Mouse (Mus musculus) heart, embryonic 13.5 days (tissue): ENCODE measurements around the gene Tnp1. TPM values are rescaled to one million over a fixed set of nuclear protein-coding genes. Genes with fewer than 3 reads are reported as not detected.

Source experiments
- ATAC-seq: fragments of 200-750 bp; cut with Nextera tagmentation; 2 replicates; pipeline ENCODE4 v1.8.0; 2017; ENCODE audit warnings: moderate TSS enrichment; ENCODE audit not compliant: insufficient number of reproducible peaks, low FRiP score, low TSS enrichment; ENCODE audit errors: extremely low read depth
- H3K27ac ChIP-seq: fragments of 300-500 bp; sonication (generic); replicated peaks from 2 replicates; pipeline ENCODE4 v1.5.1; 2015; ENCODE audit warnings: moderate library complexity, mild to moderate bottlenecking, inconsistent platforms
- H3K27me3 ChIP-seq: fragments of 300-500 bp; sonication (generic); replicated peaks from 2 replicates; pipeline ENCODE4 v1.6.1; 2015; ENCODE audit warnings: mild to moderate bottlenecking, inconsistent platforms
- H3K36me3 ChIP-seq: fragments of 300-500 bp; sonication (generic); 2 replicates; pipeline ENCODE4 v1.6.1; 2015; ENCODE audit warnings: mild to moderate bottlenecking, inconsistent platforms
- H3K4me1 ChIP-seq: fragments of 300-500 bp; sonication (generic); 2 replicates; pipeline ENCODE4 v1.6.1; 2015; ENCODE audit warnings: inconsistent platforms
- H3K4me2 ChIP-seq: fragments of 300-500 bp; sonication (generic); 2 replicates; pipeline ENCODE4 v1.6.1; 2015; ENCODE audit warnings: inconsistent platforms, mild to moderate bottlenecking, moderate library complexity
- H3K4me3 ChIP-seq: fragments of 300-500 bp; sonication (generic); 2 replicates; pipeline ENCODE4 v1.5.1; 2015; ENCODE audit warnings: moderate library complexity, mild to moderate bottlenecking, inconsistent platforms
- H3K9ac ChIP-seq: fragments of 300-500 bp; sonication (generic); 2 replicates; pipeline ENCODE4 v1.6.1; 2015; ENCODE audit warnings: inconsistent platforms, mild to moderate bottlenecking, moderate library complexity
- H3K9me3 ChIP-seq: fragments of 300-500 bp; sonication (generic); 2 replicates; pipeline ENCODE4 v1.6.1; 2016; ENCODE audit warnings: inconsistent platforms
- WGBS: fragments of 180-500 bp; shearing (Covaris S2); methylation state at CpG from one replicate; pipeline ENCODE4 v1.1.7; 2015; ENCODE audit warnings: mixed read lengths; 5-methylcytosine and 5-hydroxymethylcytosine counted together
- polyA plus RNA-seq: library from polyadenylated mRNA; unstranded; fragments of >200 nt; fragmentation: Nextera tagmentation; extraction: Ambion mirVana; gene quantifications from 2 replicates; pipeline ENCODE4 v1.2.1, GENCODE M21; 2015

Tnp1 gene
- polyA plus RNA-seq, 1 experiment from 2014 or later, result not detected

- Histone ChIP-seq H3K9me3 (no peaks in the 10 kb centered on the region), H3K9ac (no peak overlapping the region), H3K36me3 (no peaks in the 10 kb centered on the region), H3K27ac (no peak overlapping the region), H3K4me2 (no peak overlapping the region), H3K4me1 (peaks cover 11% of the 10 kb centered on the region), H3K27me3 (no peaks in the 10 kb centered on the region), H3K4me3 (no peak overlapping the region)
- 46% methylated on average over 5 of the region's 5 CpGs for WGBS
- ATAC-seq, result no peak
Observed at GRCm38 (mm10) chr1:73002637-73003036, 13.1 kb downstream of the Tnp1 start.

- Histone ChIP-seq H3K27me3 (no peaks in the 10 kb centered on the region), H3K9me3 (no peaks in the 10 kb centered on the region), H3K4me2 (no peak overlapping the region), H3K4me3 (no peak overlapping the region), H3K9ac (no peak overlapping the region), H3K36me3 (no peaks in the 10 kb centered on the region), H3K27ac (no peak overlapping the region), H3K4me1 (peaks cover 11% of the 10 kb centered on the region)
- no peak for ATAC-seq
- WGBS, result 64% methylated on average over 5 of the region's 5 CpGs
Observed at GRCm38 (mm10) chr1:73001961-73002360, 13.7 kb downstream of the Tnp1 start.

- 79% methylated on average over 5 of the region's 5 CpGs for WGBS
- no peak overlapping the region for H3K4me2 ChIP-seq
- no peak for ATAC-seq
Observed at GRCm38 (mm10) chr1:72994751-72995528, 20.8 kb downstream of the Tnp1 start.

GRCm38 (mm10) chr1:72992944-72993464, 22.7 kb downstream of the Tnp1 start:
- no peaks in the 10 kb centered on the region for H3K9me3 ChIP-seq
- H3K27me3 ChIP-seq, result no peaks in the 10 kb centered on the region
- H3K36me3 ChIP-seq, result no peaks in the 10 kb centered on the region
- H3K9ac ChIP-seq, result no peak overlapping the region
- no peak overlapping the region for H3K4me3 ChIP-seq
- H3K4me2 ChIP-seq, result no peak overlapping the region
- H3K4me1 ChIP-seq, result no peaks in the 10 kb centered on the region
- no peak for ATAC-seq
- H3K27ac ChIP-seq, result no peak overlapping the region
- WGBS, result 59% methylated on average over 2 of the region's 2 CpGs

More at GRCm38 (mm10) chr1:72994751-72995528, 20.8 kb downstream of the Tnp1 start:
- H3K9me3 ChIP-seq, result no peaks in the 10 kb centered on the region
- no peak overlapping the region for H3K4me3 ChIP-seq
- no peak overlapping the region for H3K27ac ChIP-seq
- peaks cover 8% of the 10 kb centered on the region for H3K4me1 ChIP-seq
- no peak overlapping the region for H3K9ac ChIP-seq
- H3K36me3 ChIP-seq, result no peaks in the 10 kb centered on the region
- H3K27me3 ChIP-seq, result no peaks in the 10 kb centered on the region

- H3K4me1 ChIP-seq, result no peaks in the 10 kb centered on the region
- no peak overlapping the region for H3K9ac ChIP-seq
- no peak overlapping the region for H3K4me2 ChIP-seq
- H3K27ac ChIP-seq, result no peak overlapping the region
- H3K36me3 ChIP-seq, result no peaks in the 10 kb centered on the region
- WGBS, result 35% methylated on average over 2 of the region's 2 CpGs
- no peaks in the 10 kb centered on the region for H3K9me3 ChIP-seq
- no peak overlapping the region for H3K4me3 ChIP-seq
- H3K27me3 ChIP-seq, result no peaks in the 10 kb centered on the region
- ATAC-seq, result no peak
Observed at GRCm38 (mm10) chr1:72992209-72992608, 23.5 kb downstream of the Tnp1 start.

GRCm38 (mm10) chr1:72988904-72989303, 26.8 kb downstream of the Tnp1 start:
- Histone ChIP-seq H3K27ac (no peak overlapping the region), H3K9me3 (no peaks in the 10 kb centered on the region), H3K9ac (no peak overlapping the region), H3K4me2 (no peak overlapping the region), H3K4me3 (no peak overlapping the region), H3K36me3 (no peaks in the 10 kb centered on the region), H3K4me1 (no peaks in the 10 kb centered on the region), H3K27me3 (no peaks in the 10 kb centered on the region)
- 59% methylated on average over 3 of the region's 3 CpGs for WGBS
- ATAC-seq, result no peak

GRCm38 (mm10) chr1:72986715-72987114, 29.0 kb downstream of the Tnp1 start:
- no peaks in the 10 kb centered on the region for H3K4me1 ChIP-seq
- H3K36me3 ChIP-seq, result no peaks in the 10 kb centered on the region
- no peaks in the 10 kb centered on the region for H3K9me3 ChIP-seq
- H3K4me3 ChIP-seq, result no peak overlapping the region
- H3K27ac ChIP-seq, result no peak overlapping the region
- ATAC-seq, result no peak
- H3K27me3 ChIP-seq, result no peaks in the 10 kb centered on the region
- H3K9ac ChIP-seq, result no peak overlapping the region
- WGBS, result 47% methylated on average over 4 of the region's 4 CpGs
- H3K4me2 ChIP-seq, result no peak overlapping the region

GRCm38 (mm10) chr1:72978956-72979355, 36.8 kb downstream of the Tnp1 start:
- Histone ChIP-seq H3K9me3 (no peaks in the 10 kb centered on the region), H3K36me3 (no peaks in the 10 kb centered on the region), H3K27me3 (no peaks in the 10 kb centered on the region), H3K4me2 (no peak overlapping the region), H3K9ac (no peak overlapping the region), H3K4me1 (peaks cover 8% of the 10 kb centered on the region), H3K27ac (no peak overlapping the region), H3K4me3 (no peak overlapping the region)
- WGBS, result 41% methylated on average over 9 of the region's 9 CpGs
- ATAC-seq, result no peak

- Histone ChIP-seq H3K4me2 (no peak overlapping the region), H3K9ac (no peak overlapping the region), H3K4me1 (peaks cover 21% of the 10 kb centered on the region), H3K36me3 (no peaks in the 10 kb centered on the region), H3K4me3 (no peak overlapping the region), H3K27ac (no peak overlapping the region), H3K9me3 (no peaks in the 10 kb centered on the region), H3K27me3 (no peaks in the 10 kb centered on the region)
- ATAC-seq, result no peak
Observed at GRCm38 (mm10) chr1:72974226-72974625, 41.5 kb downstream of the Tnp1 start.

- H3K9me3 ChIP-seq, result no peaks in the 10 kb centered on the region
- WGBS, result 65% methylated on average over 9 of the region's 9 CpGs
- no peak overlapping the region for H3K4me2 ChIP-seq
- peaks cover 30% of the 10 kb centered on the region for H3K4me1 ChIP-seq
- H3K36me3 ChIP-seq, result no peaks in the 10 kb centered on the region
- no peak overlapping the region for H3K4me3 ChIP-seq
- no peak overlapping the region for H3K27ac ChIP-seq
- no peaks in the 10 kb centered on the region for H3K27me3 ChIP-seq
- ATAC-seq, result no peak
- no peak overlapping the region for H3K9ac ChIP-seq
Observed at GRCm38 (mm10) chr1:72970461-72970860, 45.2 kb downstream of the Tnp1 start.

GRCm38 (mm10) chr1:72969113-72969812, 46.4 kb downstream of the Tnp1 start:
- Histone ChIP-seq H3K27me3 (no peaks in the 10 kb centered on the region), H3K27ac (peak overlapping the region; percentile 86), H3K4me3 (no peak overlapping the region), H3K4me2 (peak overlapping the region; percentile 41), H3K4me1 (peaks cover 30% of the 10 kb centered on the region), H3K9ac (peak overlapping the region; percentile 37), H3K9me3 (no peaks in the 10 kb centered on the region), H3K36me3 (no peaks in the 10 kb centered on the region)
- WGBS, result 7% methylated on average over 10 of the region's 10 CpGs
- ATAC-seq, result peak; percentile 81
